Mouse (Mus musculus): ENCODE measurements at regions not wholly inside any gene's neighbourhood (a gene's known extent, or its start where the extent isn't known, plus 50 kb on each side); places are given as distances from the start of the nearest gene placed in this dataset.
"Not testable (repeated sequence)": the region's sequence is repeated elsewhere in the genome, so short reads cannot be mapped to it uniquely, and the experiment has no call there.

DNA sequence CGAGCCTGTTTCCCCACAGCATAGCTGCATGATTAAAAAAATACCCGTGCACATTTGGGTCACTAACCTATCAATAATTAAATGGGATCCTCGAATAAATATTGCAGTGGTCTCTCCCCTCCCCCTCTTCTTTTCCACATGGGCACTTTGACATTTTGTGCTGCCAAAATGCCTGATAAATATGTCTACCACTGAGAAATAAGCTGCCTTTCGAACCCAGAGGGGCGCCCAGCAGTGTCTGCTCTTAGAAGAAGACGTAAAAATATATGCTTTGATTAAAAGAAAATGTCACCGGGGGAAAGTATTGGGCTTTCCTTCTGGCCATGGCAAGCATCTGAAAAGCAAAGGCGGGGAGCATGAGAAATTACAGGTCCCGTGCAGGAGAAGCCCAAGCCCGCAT, 152.6 kb upstream of the Frmd4a start:
- no peak overlapping the region for H3K4me2 ChIP-seq (ENCODE audit: low read depth)
- H3K27ac ChIP-seq = no peak overlapping the region
- no peaks in the 10 kb centered on the region for H3K36me3 ChIP-seq (replicated peaks; ENCODE audit: control insufficient read depth, insufficient read depth, low read depth)
- TF ChIP-seq CTCF (IDR thresholded peaks at IDR 0.05; ENCODE audit: low read depth) (no peak), EP300 (IDR thresholded peaks at IDR 0.05; ENCODE audit: low read depth) (no peak)
- no peak overlapping the region for H3K4me3 ChIP-seq (ENCODE audit: insufficient read depth in 1 of 2, low read depth in 2 of 2, low read length in 2 of 2)
- ATAC-seq (ENCODE audit: insufficient read depth) = no peak
- DNase-seq (ENCODE audit: low read depth in 3 of 3, low spot score in 3 of 3) = no peak
- no peaks in the 10 kb centered on the region for H3K9me3 ChIP-seq (ENCODE audit: control insufficient read depth, low read length)
- H3K9ac ChIP-seq (replicated peaks) = no peak overlapping the region
- H3K27me3 ChIP-seq (ENCODE audit: control insufficient read depth, insufficient read depth, low read length) = no peaks in the 10 kb centered on the region
- 62% methylated on average over 10 of the region's 10 CpGs for WGBS (ENCODE audit: insufficient replicate concordance)
- H3K4me1 ChIP-seq (replicated peaks; ENCODE audit: control insufficient read depth in 2 of 2, insufficient read depth in 2 of 2, low read length in 1 of 2) = no peaks in the 10 kb centered on the region

DNA sequence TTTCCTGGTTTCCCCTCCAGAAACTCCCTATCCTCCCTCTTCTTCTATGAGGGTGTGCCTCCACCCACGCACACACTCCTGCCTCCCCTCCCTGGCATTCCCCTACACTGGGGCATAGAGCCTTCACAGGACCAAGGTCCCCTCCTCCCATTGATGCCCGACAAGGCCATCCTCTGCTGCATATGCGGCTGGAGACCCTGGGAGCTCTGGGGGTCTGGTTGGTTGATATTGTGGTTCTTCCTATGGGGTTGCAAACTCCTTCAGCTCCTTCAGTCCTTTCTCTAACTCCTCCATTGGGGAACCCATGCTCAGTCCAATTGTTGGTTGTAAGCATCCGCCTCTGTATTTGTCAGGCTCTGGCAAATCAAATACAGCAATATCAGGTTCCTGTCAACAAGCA, 150.8 kb upstream of the Frmd4a start:
- H3K36me3 ChIP-seq (replicated peaks; ENCODE audit: control insufficient read depth, insufficient read depth, low read depth); H3K4me3 ChIP-seq (ENCODE audit: insufficient read depth in 1 of 2, low read depth in 2 of 2, low read length in 2 of 2); H3K27ac ChIP-seq; H3K9me3 ChIP-seq (ENCODE audit: control insufficient read depth, low read length); H3K9ac ChIP-seq (replicated peaks); ATAC-seq (ENCODE audit: insufficient read depth); H3K4me2 ChIP-seq (ENCODE audit: low read depth); DNase-seq (ENCODE audit: low read depth in 3 of 3, low spot score in 3 of 3); H3K4me1 ChIP-seq (replicated peaks; ENCODE audit: control insufficient read depth in 2 of 2, insufficient read depth in 2 of 2, low read length in 1 of 2); H3K27me3 ChIP-seq (ENCODE audit: control insufficient read depth, insufficient read depth, low read length): not testable (repeated sequence)
- WGBS (ENCODE audit: insufficient replicate concordance) = 65% methylated on average over 4 of the region's 4 CpGs

DNA sequence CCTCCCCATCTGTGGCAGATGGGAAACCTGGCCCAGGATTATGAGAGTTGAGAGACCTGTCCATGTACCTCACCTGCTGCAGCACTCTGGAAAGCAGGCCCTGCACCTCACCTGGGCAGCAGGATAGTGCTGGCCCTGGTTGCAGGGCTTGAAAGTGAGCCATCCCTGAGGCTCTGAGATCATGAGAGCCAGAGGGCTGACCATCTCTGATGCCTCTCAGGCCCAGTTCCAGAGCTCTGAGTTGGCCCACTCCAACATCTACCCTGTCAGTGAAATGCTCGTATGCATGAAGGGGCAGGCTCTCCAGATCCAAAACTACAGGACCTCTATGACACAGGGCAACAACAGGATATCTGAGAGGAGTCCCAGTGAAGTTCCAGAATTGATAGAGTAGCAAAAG, 147.8 kb upstream of the Frmd4a start:
- no peaks in the 10 kb centered on the region for H3K9me3 ChIP-seq (ENCODE audit: control insufficient read depth, low read length)
- no peak overlapping the region for H3K4me3 ChIP-seq (ENCODE audit: insufficient read depth in 1 of 2, low read depth in 2 of 2, low read length in 2 of 2)
- ATAC-seq (ENCODE audit: insufficient read depth) (no peak), DNase-seq (ENCODE audit: low read depth in 3 of 3, low spot score in 3 of 3) (no peak)
- H3K4me1 ChIP-seq (replicated peaks; ENCODE audit: control insufficient read depth in 2 of 2, insufficient read depth in 2 of 2, low read length in 1 of 2) = no peaks in the 10 kb centered on the region
- H3K36me3 ChIP-seq (replicated peaks; ENCODE audit: control insufficient read depth, insufficient read depth, low read depth) = no peaks in the 10 kb centered on the region
- TF ChIP-seq CTCF (IDR thresholded peaks at IDR 0.05; ENCODE audit: low read depth) (no peak), EP300 (IDR thresholded peaks at IDR 0.05; ENCODE audit: low read depth) (no peak)
- H3K27me3 ChIP-seq (ENCODE audit: control insufficient read depth, insufficient read depth, low read length) = no peaks in the 10 kb centered on the region
- H3K9ac ChIP-seq (replicated peaks) = no peak overlapping the region
- H3K27ac ChIP-seq = no peak overlapping the region
- 38% methylated on average over 1 of the region's 1 CpGs for WGBS (ENCODE audit: insufficient replicate concordance)
- H3K4me2 ChIP-seq (ENCODE audit: low read depth) = no peak overlapping the region

DNA sequence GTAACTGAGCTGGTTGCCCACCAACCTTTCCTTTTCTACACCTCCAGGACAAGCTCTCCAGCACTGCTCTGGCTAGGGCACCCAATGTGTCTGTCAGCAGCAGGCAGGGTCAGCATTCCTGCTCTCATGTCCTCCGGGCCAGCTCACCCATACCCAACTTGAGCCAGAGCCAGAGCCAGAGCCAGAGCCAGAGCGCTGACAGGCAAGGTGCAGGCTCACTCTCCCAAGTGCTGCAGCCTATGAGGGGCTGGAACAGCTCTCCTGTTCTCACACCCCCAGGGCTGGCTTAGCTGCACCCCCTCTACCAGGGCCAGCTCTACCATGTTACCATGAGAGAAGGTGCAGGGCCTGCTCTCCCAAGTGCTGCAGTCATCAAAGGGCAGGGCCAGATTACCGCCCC, 145.8 kb upstream of the Frmd4a start:
- 45% methylated on average over 3 of the region's 3 CpGs for WGBS (ENCODE audit: insufficient replicate concordance)
- TF ChIP-seq EP300 (IDR thresholded peaks at IDR 0.05; ENCODE audit: low read depth) (no peak), CTCF (IDR thresholded peaks at IDR 0.05; ENCODE audit: low read depth) (no peak)
- Histone ChIP-seq H3K4me1 (replicated peaks; ENCODE audit: control insufficient read depth in 2 of 2, insufficient read depth in 2 of 2, low read length in 1 of 2) (no peaks in the 10 kb centered on the region), H3K9me3 (ENCODE audit: control insufficient read depth, low read length) (no peaks in the 10 kb centered on the region), H3K4me2 (ENCODE audit: low read depth) (no peak overlapping the region), H3K4me3 (ENCODE audit: insufficient read depth in 1 of 2, low read depth in 2 of 2, low read length in 2 of 2) (no peak overlapping the region), H3K27me3 (ENCODE audit: control insufficient read depth, insufficient read depth, low read length) (no peaks in the 10 kb centered on the region), H3K27ac (no peak overlapping the region), H3K36me3 (replicated peaks; ENCODE audit: control insufficient read depth, insufficient read depth, low read depth) (no peaks in the 10 kb centered on the region), H3K9ac (replicated peaks) (no peak overlapping the region)
- ATAC-seq (ENCODE audit: insufficient read depth) = no peak
- DNase-seq (ENCODE audit: low read depth in 3 of 3, low spot score in 3 of 3) = no peak

DNA sequence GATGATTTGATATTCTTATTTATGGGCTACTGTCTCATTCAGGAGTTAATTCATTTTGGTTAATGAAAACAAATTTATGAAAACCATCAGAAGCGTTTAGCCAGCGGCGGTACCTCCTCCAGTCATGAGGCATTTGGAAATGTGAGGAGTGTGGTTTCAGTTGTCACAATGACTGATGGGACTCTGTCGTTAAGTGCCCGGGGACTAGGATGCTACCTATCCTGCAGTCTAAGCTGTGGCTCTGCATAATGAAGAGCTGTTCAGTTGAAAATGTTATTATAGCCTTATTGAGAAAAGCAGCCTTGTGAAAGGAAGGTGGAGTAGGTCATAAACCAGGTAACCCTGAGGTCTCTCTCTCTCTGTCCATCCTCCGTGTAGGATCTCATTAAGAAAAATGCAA, 130.5 kb upstream of the Frmd4a start:
- DNase-seq (ENCODE audit: low read depth in 3 of 3, low spot score in 3 of 3) (no peak), ATAC-seq (ENCODE audit: insufficient read depth) (no peak)
- Histone ChIP-seq H3K9ac (replicated peaks) (no peak overlapping the region), H3K4me3 (ENCODE audit: insufficient read depth in 1 of 2, low read depth in 2 of 2, low read length in 2 of 2) (no peak overlapping the region), H3K27ac (no peak overlapping the region), H3K4me2 (ENCODE audit: low read depth) (no peak overlapping the region), H3K9me3 (ENCODE audit: control insufficient read depth, low read length) (no peaks in the 10 kb centered on the region), H3K36me3 (replicated peaks; ENCODE audit: control insufficient read depth, insufficient read depth, low read depth) (no peaks in the 10 kb centered on the region), H3K27me3 (ENCODE audit: control insufficient read depth, insufficient read depth, low read length) (no peaks in the 10 kb centered on the region), H3K4me1 (replicated peaks; ENCODE audit: control insufficient read depth in 2 of 2, insufficient read depth in 2 of 2, low read length in 1 of 2) (no peaks in the 10 kb centered on the region)
- WGBS (ENCODE audit: insufficient replicate concordance) = 52% methylated on average over 6 of the region's 6 CpGs
- TF ChIP-seq EP300 (IDR thresholded peaks at IDR 0.05; ENCODE audit: low read depth) (no peak), CTCF (IDR thresholded peaks at IDR 0.05; ENCODE audit: low read depth) (no peak)
